Mouse (Mus musculus): ENCODE results near the gene Mypn. TPM values are rescaled to one million over a fixed set of nuclear protein-coding genes. Genes with fewer than 3 reads are reported as not detected.

Gene Mypn
- polyA plus RNA-seq, 1 experiment, result not detected

GRCm38 (mm10) chr10:63208871-63209270 lies 5.1 kb upstream of the Mypn start:
- no peaks in the 10 kb centered on the region for H3K36me3 ChIP-seq (replicated peaks; ENCODE audit: low read length)
- no peaks in the 10 kb centered on the region for H3K27me3 ChIP-seq (replicated peaks)
- no peaks in the 10 kb centered on the region for H3K4me1 ChIP-seq
- no peak for TF ChIP-seq GATA1 (IDR thresholded peaks at IDR 0.05; ENCODE audit: borderline replicate concordance, low read length)
- TF ChIP-seq FLI1 (IDR thresholded peaks at IDR 0.05; ENCODE audit: low read length), result no peak
- H3K9me3 ChIP-seq, result no peaks in the 10 kb centered on the region
- no peak overlapping the region for H3K4me3 ChIP-seq (replicated peaks)

GRCm38 (mm10) chr10:63203002-63203401 lies 750 bp downstream of the Mypn start:
- no peaks in the 10 kb centered on the region for H3K36me3 ChIP-seq (replicated peaks; ENCODE audit: low read length)
- no peaks in the 10 kb centered on the region for H3K4me1 ChIP-seq
- no peak overlapping the region for H3K4me3 ChIP-seq (replicated peaks)
- no peak for TF ChIP-seq FLI1 (IDR thresholded peaks at IDR 0.05; ENCODE audit: low read length)
- no peak for TF ChIP-seq GATA1 (IDR thresholded peaks at IDR 0.05; ENCODE audit: borderline replicate concordance, low read length)
- no peaks in the 10 kb centered on the region for H3K9me3 ChIP-seq
- no peaks in the 10 kb centered on the region for H3K27me3 ChIP-seq (replicated peaks)

- Histone ChIP-seq H3K27me3 (replicated peaks) (no peaks in the 10 kb centered on the region), H3K36me3 (replicated peaks; ENCODE audit: low read length) (no peaks in the 10 kb centered on the region), H3K4me1 (no peaks in the 10 kb centered on the region), H3K9me3 (no peaks in the 10 kb centered on the region), H3K4me3 (replicated peaks) (no peak overlapping the region)
- TF ChIP-seq FLI1 (IDR thresholded peaks at IDR 0.05; ENCODE audit: low read length), result no peak
Observed at GRCm38 (mm10) chr10:63201534-63201933, 2.2 kb downstream of the Mypn start.

GRCm38 (mm10) chr10:63199008-63199407 lies 4.7 kb downstream of the Mypn start:
- H3K9me3 ChIP-seq, result no peaks in the 10 kb centered on the region
- H3K4me1 ChIP-seq, result no peaks in the 10 kb centered on the region
- no peaks in the 10 kb centered on the region for H3K36me3 ChIP-seq (replicated peaks; ENCODE audit: low read length)
- no peak overlapping the region for H3K4me3 ChIP-seq (replicated peaks)
- H3K27me3 ChIP-seq (replicated peaks), result no peaks in the 10 kb centered on the region
- TF ChIP-seq GATA1 (IDR thresholded peaks at IDR 0.05; ENCODE audit: borderline replicate concordance, low read length), result no peak
- TF ChIP-seq FLI1 (IDR thresholded peaks at IDR 0.05; ENCODE audit: low read length), result no peak

GRCm38 (mm10) chr10:63192736-63193135 lies 11.0 kb downstream of the Mypn start:
- Histone ChIP-seq H3K9me3 (no peaks in the 10 kb centered on the region), H3K27me3 (replicated peaks) (no peaks in the 10 kb centered on the region), H3K4me3 (replicated peaks) (no peak overlapping the region), H3K4me1 (no peaks in the 10 kb centered on the region), H3K36me3 (replicated peaks; ENCODE audit: low read length) (no peaks in the 10 kb centered on the region)
- no peak for TF ChIP-seq GATA1 (IDR thresholded peaks at IDR 0.05; ENCODE audit: borderline replicate concordance, low read length)

- Histone ChIP-seq H3K9me3 (no peaks in the 10 kb centered on the region), H3K4me1 (no peaks in the 10 kb centered on the region), H3K27me3 (replicated peaks) (peaks cover 3% of the 10 kb centered on the region), H3K4me3 (replicated peaks) (no peak overlapping the region), H3K36me3 (replicated peaks; ENCODE audit: low read length) (no peaks in the 10 kb centered on the region)
- TF ChIP-seq GATA1 (IDR thresholded peaks at IDR 0.05; ENCODE audit: borderline replicate concordance, low read length) (no peak), FLI1 (IDR thresholded peaks at IDR 0.05; ENCODE audit: low read length) (no peak)
Observed at GRCm38 (mm10) chr10:63192276-63192675, 11.5 kb downstream of the Mypn start.

- Histone ChIP-seq H3K4me1 (0 out of 2 replicates have a peak, but pooled peaks cover 8% of the 10 kb centered on the region), H3K9me3 (peaks cover 7% of the 10 kb centered on the region), H3K27me3 (replicated peaks) (peaks cover 6% of the 10 kb centered on the region), H3K4me3 (replicated peaks) (no peak overlapping the region), H3K36me3 (replicated peaks; ENCODE audit: low read length) (no peaks in the 10 kb centered on the region)
- TF ChIP-seq GATA1 (IDR thresholded peaks at IDR 0.05; ENCODE audit: borderline replicate concordance, low read length), result no peak
- TF ChIP-seq FLI1 (IDR thresholded peaks at IDR 0.05; ENCODE audit: low read length), result no peak
Observed at GRCm38 (mm10) chr10:63184451-63184850, 19.3 kb downstream of the Mypn start.

GRCm38 (mm10) chr10:63182177-63182768 lies 21.5 kb downstream of the Mypn start:
- Histone ChIP-seq H3K9me3 (peaks cover 7% of the 10 kb centered on the region), H3K36me3 (replicated peaks; ENCODE audit: low read length) (no peaks in the 10 kb centered on the region), H3K4me1 (peaks cover 11% of the 10 kb centered on the region; the same call in 1 of the 2 replicates), H3K27me3 (replicated peaks) (peaks cover 3% of the 10 kb centered on the region), H3K4me3 (replicated peaks) (no peak overlapping the region)
- TF ChIP-seq FLI1 (IDR thresholded peaks at IDR 0.05; ENCODE audit: low read length) (no peak), GATA1 (IDR thresholded peaks at IDR 0.05; ENCODE audit: borderline replicate concordance, low read length) (no peak)

GRCm38 (mm10) chr10:63181166-63181565 lies 22.6 kb downstream of the Mypn start:
- no peak overlapping the region for H3K4me3 ChIP-seq (replicated peaks)
- H3K9me3 ChIP-seq, result peaks cover 7% of the 10 kb centered on the region
- no peaks in the 10 kb centered on the region for H3K36me3 ChIP-seq (replicated peaks; ENCODE audit: low read length)
- TF ChIP-seq FLI1 (IDR thresholded peaks at IDR 0.05; ENCODE audit: low read length) (no peak), GATA1 (IDR thresholded peaks at IDR 0.05; ENCODE audit: borderline replicate concordance, low read length) (no peak)
- H3K4me1 ChIP-seq, result peaks cover 19% of the 10 kb centered on the region
- peaks cover 3% of the 10 kb centered on the region for H3K27me3 ChIP-seq (replicated peaks)

GRCm38 (mm10) chr10:63179524-63179923 lies 24.2 kb downstream of the Mypn start:
- TF ChIP-seq GATA1 (IDR thresholded peaks at IDR 0.05; ENCODE audit: borderline replicate concordance, low read length), result no peak
- TF ChIP-seq FLI1 (IDR thresholded peaks at IDR 0.05; ENCODE audit: low read length), result no peak
- peaks cover 29% of the 10 kb centered on the region for H3K4me1 ChIP-seq
- peaks cover 2% of the 10 kb centered on the region for H3K27me3 ChIP-seq (replicated peaks)
- no peaks in the 10 kb centered on the region for H3K36me3 ChIP-seq (replicated peaks; ENCODE audit: low read length)
- H3K4me3 ChIP-seq (replicated peaks), result no peak overlapping the region
- peaks cover 7% of the 10 kb centered on the region for H3K9me3 ChIP-seq

- H3K36me3 ChIP-seq (replicated peaks; ENCODE audit: low read length), result no peaks in the 10 kb centered on the region
- H3K27me3 ChIP-seq (replicated peaks), result no peaks in the 10 kb centered on the region
- peaks cover 32% of the 10 kb centered on the region for H3K4me1 ChIP-seq
- TF ChIP-seq FLI1 (IDR thresholded peaks at IDR 0.05; ENCODE audit: low read length), result no peak
- peaks cover 7% of the 10 kb centered on the region for H3K9me3 ChIP-seq
- H3K4me3 ChIP-seq (replicated peaks), result no peak overlapping the region
Observed at GRCm38 (mm10) chr10:63178318-63178717, 25.4 kb downstream of the Mypn start.

Measured in megakaryocyte, embryonic 14.5 days (primary cell).